Mouse (Mus musculus) megakaryocyte, adult 5-6 weeks (primary cell): ENCODE measurements around the gene Cabp4. TPM values are rescaled to one million over a fixed set of nuclear protein-coding genes. Genes with fewer than 3 reads are reported as not detected.
"Not testable (repeated sequence)": the region's sequence is repeated elsewhere in the genome, so short reads cannot be mapped to it uniquely, and the experiment has no call there.

Experiments used
- ATAC-seq: 2 replicates; pipeline ENCODE4 v1.8.0; 2016; ENCODE audit warnings: mild to moderate bottlenecking, inconsistent platforms; ENCODE audit not compliant: poor library complexity, severe bottlenecking
- total RNA-seq, 2 experiments: library from RNA; stranded (forward) in 1 of 2; stranded (reverse) in 1 of 2; fragments of 153-499, 151-499 nt in 1 of 2; fragments of 221-1000, 200-1000 nt in 1 of 2; gene quantifications; 2 replicates each; pipeline versions ENCODE4 v1.2.3 to v1.2.4; 2015 to 2017

Gene Cabp4
- total RNA-seq, 2 experiments from 2014 or later = 0.22 TPM; not detected in 1

DNA sequence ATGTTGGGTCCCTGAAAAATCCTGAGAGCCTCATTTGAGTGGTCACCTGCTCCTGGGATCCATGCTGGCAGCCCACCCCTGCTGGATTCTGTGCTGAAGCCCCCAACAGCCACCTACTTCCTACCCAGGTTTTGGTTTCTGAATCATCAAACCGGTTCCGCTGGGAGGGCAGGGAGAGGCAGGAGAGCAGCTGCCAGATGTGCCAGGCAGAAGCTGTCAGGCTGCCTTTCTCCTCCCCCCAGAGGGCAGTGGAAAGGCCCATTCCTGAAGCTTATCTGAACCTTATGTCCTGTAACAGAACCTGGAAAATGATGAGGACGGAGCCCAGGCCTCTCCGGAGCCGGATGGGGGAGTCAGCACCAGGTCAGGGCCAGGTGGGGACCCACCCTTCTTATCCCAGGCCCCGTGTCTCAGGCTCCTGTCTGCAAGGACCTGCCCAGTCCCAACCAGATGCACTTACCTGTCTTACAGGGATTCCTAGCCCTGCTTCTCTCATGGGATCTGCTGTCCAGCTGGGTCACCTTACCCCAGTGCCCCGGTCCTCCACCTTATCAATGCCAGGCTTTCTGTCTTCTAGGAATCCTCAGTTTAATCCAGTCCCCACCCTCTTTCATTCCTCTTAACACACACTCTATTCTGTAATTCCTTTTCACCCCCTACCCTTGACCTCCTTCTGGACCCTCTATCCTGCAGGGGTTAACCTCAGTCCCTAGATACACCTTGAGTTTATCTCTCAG lies 16.9 kb downstream of the Cabp4 start:
- no peak for ATAC-seq

DNA sequence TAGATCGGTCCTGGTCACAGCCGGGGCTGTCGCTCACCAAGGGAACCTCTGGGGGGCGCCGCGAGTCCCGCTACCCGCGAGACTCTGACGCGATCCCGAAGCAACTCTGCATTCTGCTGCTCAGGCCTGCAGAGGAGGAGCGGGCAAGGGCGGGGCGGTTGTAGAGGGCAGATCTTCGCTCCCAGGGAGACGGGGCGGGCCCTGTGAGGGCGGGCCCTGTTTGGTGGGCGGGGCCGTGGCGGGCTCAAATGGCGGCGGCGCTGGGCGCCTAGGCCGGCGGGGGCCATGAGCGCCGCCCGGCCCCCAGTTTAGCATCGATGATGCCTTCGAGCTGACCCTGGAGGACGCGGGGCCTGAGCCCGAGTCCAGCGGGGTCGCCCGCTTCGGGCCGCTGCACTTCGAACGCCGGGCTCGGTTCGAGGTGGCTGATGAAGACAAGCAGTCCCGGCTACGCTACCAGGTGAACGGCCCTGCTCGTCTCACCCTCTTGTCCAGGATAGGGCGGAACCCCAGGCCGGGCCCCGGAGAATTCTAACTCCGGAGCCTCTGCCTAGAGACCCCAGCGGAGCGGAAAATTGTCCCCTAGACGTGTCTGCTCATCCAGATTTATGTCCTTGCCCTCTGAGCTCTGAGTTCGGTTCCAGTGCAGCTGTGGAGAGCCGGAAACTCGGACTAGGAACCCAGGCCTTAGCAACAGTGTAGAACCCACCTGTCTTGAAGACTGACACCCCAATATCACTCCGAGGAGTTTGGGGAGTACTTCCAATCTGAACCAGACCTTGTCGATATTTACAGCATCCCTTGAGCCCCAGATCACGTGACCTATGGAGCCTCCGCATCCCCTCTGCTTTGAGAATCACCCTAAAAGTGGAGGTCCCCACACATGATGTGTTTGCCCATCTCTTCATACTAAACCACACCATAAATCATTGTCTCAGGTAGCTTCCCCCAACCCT lies 17.8 kb downstream of the Cabp4 start, which contains the start of gene Aip:
Gene Aip (minus strand): TSS at position 118 of the 956 bp plus-strand sequence.
- peak; percentile 75 for ATAC-seq

DNA sequence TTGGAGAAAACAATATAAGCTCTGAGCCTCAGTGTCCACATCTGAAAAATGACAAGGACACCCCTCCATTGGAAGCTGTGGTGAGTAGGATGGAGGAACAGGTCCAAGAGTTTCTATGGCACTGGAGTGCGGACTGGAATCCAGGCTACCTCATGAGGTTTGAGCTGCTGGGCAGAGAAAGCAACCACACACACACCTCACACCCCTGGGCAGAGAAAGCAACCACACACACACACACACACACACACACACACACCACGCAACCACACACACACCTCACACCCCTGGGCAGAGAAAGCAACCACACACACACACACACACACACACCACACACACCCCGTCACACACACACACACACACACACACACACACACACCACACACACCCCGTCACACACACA lies 18.6 kb downstream of the Cabp4 start:
- not testable (repeated sequence) for ATAC-seq

DNA sequence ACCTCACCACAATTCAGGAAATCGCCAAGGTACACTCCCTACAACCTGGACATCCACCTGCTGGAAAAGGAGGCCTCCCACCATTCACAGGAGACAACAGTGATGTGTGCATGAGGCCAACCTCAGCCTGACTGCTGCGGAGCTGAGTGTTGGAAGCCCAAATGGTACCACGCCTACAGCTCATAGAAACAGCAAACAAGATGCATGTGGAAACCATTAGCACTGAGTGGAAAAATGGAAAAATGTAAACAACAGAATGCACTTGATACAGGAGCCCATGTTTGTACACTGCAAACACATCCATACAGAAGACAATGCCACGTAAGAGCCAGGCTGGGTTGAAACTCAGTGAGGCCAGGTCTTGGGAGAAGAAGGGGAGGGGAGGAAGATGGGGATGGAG lies 19.4 kb downstream of the Cabp4 start:
- no peak for ATAC-seq

DNA sequence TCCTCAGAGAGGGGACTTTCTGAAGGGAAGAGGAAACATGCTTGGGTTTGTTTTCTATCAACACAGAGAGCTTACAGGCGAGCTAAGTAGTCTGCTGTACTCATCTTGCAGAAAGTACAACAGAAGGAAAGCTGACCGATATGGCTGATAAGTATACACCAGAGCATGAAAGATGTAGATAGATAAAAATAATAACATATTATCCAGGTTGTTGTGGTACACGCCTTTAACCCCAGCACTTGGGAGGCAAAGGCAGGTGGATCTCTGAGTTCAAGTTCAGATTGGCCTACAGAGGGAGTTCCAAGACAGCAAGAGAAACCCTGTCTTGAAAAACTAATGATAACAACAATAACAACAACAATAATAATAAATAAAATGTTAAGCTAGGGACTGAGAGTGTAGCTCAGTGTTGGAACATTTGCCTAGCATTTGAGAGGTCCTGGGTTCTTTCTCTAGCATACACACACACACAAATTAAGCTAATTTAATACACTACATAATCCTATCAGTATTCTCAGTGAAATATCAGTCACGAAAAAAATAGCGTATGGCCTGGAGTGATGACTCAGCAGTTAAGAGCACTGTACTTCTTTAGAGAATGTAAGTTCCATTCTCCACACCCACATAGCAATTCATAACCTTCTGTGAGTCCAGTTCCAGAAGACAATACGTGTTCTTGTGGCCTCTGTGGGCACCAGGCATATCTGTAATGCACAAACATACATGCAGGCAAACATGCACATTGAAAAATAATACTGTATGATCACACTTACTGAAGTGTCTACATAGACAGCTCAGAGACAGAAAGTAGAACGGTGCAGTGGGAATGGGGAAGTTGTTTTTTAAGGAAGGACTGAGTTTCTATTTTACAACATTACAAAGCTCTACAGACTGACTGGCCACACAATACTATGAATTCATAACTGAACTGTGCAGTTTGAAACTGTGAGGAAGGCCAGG lies 21.1 kb downstream of the Cabp4 start:
- no peak for ATAC-seq

DNA sequence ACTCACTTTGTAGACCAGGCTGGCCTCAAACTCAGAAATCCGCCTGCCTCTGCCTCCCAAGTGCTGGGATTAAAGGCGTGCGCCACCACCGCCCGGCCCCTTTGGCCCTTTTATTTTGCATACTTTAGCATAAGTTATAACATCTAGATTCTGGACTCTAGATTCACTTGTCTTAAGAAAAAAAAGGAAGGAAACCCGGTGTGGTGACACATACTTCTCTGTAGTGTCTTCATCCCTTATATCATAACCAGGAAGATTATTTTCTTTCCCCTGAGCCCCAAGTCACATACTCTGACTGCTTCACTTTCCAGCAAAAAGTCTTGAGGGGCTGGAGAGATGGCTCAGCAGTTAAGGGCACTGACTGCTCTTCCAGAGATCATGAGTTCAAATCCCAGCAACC lies 21.9 kb downstream of the Cabp4 start:
- ATAC-seq = peak; percentile 21

DNA sequence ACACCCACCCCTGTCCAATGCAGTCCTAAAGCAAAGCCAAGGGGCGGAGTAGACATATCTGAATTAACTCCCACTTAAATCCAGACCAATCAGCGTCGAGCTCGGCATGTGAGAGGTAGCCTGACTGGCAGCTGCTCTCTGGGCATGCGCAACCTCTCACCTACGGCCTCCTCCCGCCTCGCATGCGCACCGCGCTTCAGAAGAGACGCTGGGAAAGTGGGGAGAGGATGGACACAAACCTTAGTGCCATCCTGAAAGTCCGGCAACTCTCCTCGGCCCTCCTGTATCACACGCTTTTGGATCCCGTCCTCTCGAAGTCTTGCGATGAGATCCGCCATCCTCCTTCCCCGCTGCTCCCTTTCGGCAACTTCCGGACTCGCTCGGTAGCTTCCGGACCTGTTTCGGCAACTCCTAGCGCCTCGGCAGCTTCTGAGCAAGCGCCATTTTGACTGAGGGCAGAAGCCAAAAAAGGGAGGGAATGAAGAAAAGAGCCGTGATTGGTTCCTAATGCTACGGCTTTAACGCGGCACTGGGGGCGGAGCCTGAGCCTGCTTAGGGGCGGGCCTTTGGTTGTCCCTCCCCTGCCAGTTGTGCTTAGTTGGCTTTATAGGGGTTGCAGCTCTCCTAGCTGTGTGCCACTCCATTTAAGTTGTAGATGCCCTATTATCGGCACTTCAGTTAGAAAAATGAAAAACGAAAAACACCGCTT lies 22.6 kb downstream of the Cabp4 start:
- ATAC-seq = peak; percentile 74

DNA sequence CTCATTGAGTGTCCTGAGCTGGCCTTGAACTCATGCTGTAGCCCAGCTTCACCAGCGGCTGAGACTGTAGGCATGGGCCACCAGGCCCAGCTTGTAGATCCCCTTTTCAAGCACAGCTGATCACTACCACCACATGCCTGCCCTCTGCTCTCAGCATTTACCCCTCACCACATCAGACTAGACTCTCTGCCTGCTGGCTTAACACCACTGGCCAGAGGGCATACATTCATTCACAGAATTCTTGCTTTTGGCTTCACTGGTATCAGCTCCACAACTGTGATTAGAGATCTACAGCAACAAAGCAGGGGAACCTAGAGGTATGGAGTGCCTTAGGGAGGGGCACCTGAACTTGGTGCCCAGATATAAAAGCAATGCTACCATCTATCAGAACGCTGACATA lies 23.3 kb downstream of the Cabp4 start:
- ATAC-seq = no peak

DNA sequence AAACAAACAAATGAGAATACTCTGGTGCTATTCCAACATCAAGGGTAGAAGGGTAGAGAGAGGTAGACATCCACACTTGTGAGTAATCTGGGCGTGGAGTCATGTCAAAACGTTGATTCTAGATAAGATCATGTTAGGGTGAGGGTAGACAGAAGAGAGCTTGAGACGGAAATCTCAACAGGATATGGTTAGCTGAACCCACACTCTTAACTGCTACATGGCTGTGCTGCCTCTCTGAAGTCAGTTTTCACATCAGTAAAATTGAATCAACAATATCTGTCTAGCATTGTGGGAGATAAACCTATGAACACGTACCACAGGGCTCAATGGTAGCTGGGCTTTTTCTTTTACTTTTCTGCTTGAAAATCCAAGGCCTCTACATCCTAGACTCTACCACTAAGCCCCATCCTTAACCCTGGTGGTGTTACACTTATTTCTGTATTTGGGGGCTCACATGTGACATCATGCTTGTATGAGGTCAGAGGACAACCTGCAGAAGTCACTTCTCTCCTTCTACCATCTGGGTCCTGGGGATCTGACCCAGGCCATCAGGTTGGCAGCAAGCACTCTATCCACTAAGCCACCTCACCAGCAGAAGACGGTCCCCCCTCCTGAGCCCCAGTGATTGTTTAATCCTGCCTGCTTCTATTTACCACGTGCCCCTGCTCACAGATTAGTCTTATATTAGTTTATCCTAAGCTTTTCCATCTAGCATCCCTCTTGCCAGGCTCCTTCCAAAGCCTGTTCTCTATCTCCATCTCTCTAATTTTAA lies 23.9 kb downstream of the Cabp4 start:
- ATAC-seq = no peak

DNA sequence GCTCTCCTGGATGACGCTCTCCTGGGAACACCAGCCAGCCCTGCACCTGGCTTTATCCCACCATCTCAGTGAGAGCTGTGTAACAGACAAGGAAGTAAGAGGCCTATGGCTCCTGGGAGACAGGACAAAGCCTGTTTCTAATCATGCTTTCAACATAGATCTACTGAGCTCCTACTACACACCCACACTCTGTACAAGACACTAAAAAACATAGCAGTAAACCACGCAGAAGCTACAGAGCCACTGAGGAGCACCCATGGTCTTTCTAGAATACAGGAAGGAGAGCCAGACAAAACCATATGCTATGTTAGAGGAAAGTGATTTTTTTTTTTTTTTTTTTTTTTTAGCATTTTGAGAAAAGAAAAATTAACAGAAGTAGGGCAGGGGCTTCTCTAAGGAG lies 25.5 kb downstream of the Cabp4 start:
- no peak for ATAC-seq

DNA sequence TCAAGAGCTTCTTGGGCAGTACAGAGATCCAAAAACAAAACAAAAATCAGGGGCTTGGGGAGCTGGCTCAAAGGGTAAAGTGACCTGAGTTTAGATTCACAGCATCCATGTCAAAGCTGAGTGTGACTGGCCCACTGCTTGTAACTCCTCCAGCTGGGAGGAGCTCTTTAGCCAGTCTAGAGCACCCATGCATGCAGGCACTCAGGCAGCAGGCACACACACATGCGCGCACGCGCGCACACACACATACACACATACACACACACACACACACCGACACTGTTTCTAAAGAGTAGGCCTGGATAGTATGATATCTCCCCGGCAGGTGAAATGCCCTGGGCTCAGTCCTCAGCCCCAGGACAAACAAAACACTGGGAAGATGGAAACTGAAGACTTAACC lies 26.8 kb downstream of the Cabp4 start:
- no peak for ATAC-seq

DNA sequence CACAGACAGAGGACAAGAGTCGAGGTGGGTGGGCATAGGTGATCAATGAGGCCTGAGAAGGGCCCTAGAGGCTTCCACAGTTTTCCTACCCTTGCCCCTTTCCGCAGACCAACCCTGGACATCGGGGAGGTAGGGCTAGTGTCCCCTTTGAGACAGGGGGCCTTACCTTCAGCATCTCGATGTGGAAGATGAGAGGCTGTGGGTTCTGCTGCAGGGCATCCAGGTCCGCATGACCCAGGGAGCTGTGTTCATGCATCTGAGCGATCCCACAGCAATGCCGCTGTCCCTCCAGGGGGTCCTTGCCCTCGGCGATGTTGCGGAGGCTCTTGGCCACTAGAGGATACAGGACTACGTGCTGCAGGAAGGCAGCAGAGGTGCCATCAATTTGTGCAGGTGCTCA lies 28.0 kb downstream of the Cabp4 start:
- no peak for ATAC-seq

DNA sequence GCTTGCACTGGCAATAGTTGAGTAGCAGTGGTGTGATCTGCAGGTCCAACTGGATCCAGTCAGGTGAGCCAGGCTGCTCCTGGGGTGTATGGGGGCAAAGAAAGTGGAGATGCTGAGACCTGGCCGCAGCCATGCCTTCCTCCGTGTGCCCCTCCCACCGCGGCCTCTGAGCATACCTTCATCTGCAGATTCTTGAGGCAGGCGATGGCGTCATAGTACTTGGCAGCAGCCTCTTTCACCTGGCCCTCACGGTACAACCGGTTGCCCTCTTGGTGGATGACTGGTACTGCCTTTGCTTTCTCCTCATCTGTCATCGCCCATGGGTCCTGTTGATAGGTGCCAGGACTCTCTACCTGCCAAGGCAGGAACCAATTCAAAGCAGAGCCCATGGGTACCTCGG lies 28.7 kb downstream of the Cabp4 start:
- no peak for ATAC-seq

DNA sequence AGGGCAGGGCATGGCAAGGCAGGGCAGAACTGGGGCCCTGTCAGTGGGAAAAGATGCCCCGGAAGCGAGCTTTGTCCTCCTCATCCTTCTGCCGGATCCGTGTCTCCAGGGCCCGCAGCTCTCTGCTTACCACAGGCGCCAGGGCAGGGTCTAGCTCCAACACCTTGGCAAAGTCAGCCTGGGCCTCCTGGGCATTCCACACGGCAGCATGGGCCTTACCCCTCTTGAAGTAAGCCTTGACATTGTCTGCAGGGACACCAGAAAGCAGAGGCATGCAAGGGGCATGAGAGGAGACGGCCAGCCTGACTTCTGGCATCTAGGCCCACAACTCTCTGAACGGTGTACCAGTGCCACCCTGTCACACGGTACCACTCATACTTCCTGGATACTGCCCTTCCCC lies 29.3 kb downstream of the Cabp4 start:
- ATAC-seq = no peak

DNA sequence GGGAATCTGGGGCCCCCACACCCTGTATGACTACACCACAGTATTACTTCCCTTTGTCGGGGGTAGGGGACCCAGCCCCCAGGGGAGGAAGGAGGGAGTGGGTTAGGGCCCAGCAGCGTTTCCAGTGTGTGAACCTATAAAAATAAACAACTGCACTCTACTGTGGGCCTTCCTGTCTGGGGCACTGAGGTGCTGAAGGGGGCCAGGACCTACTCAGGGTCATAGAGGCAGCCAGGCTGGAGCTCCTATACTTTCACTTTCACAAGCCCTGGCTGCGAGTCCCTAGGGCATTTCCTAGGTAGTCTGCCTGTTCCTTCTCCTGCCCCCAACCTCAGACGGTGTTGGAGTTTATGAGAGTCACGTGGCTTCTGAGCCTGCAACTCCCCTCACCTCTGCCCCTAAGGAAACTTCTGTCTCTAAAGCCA lies 30.0 kb downstream of the Cabp4 start:
- peak; percentile 36 for ATAC-seq

DNA sequence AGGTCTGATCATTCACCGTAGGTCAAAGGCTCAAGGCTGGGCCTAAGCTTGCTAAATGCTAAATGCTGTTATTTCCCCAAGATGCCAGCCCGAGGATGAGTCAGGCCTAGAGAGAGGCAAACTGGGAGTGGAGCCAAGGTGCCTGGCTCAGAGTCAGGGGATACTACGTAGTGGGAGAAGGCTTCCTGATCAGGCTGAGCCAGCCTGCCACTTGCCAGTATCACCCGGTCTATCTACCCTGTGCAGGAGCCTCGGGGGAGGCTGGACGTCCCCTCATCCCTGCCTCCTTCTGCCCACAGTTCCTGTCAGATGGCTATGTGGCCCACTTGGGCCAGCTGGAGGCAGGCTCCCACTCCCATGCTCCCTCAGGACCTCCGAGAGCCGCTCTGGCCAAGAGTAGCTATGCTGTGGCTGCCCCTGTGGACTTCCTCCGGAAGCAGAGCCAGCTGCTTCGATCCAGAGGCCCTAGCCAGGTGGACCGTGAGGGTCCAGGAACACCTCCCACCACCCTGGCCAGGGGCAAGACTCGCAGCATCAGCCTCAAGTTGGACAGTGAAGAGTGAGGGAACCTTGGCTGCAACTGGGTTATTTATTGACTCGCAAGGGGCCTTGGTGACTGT lies 30.5 kb downstream of the Cabp4 start:
- peak; percentile 48 for ATAC-seq

DNA sequence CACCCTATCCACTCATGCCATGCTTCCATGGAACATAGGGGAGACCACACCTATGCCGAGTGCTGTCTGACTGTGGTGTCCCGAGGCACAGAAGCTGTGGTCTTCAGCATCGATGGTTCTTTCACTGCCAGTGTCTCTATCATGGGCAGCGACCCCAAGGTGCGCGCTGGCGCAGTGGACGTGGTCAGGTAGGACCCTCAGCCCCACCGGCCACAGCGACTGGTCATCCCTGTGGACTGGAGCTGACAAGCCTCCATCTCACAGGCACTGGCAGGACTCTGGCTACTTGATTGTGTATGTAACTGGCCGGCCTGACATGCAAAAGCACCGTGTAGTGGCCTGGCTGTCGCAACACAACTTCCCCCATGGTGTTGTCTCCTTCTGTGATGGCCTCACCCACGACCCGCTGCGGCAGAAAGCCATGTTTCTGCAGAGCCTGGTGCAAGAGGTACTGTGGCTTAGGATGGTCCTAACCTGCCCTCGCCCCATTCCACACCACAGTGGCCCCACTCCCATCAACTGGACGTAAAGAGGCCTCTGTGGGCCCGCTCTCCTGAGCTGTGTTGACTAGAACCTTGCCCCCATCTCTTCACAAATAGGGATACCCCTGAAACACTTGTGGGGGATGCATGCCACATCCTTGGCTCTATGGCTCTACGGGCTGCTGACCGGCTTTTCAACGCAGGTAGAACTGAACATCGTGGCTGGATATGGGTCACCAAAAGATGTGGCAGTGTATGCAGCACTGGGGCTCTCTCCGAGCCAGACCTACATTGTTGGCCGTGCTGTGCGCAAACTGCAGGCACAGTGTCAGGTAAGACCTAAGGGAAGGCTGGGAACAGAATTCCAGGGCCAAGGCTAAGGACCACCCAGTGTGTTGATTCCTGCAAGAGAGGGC lies 31.5 kb downstream of the Cabp4 start:
- peak; percentile 80 for ATAC-seq

DNA sequence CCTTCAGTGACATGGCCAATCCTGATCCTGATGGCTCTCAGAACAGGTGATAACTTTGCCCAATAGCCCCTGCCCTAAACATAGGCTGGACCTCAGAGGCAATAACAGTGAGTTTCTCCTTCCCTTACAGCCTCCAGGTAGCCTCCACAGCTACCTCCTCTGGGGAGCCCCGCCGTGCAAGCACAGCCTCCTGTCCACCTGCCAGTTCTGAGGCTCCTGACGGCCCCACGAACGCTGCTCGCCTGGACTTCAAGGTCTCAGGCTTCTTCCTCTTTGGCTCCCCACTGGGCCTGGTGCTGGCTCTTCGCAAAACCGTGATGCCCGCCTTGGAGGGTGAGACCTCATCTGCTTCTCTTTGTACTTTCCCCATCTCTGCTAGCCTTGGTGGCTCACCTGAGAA lies 35.3 kb downstream of the Cabp4 start:
- no peak for ATAC-seq
